Mouse (Mus musculus) embryonic facial prominence, embryonic 11.5 days (tissue): ENCODE results near the gene C8b. TPM values are rescaled to one million over a fixed set of nuclear protein-coding genes. Genes with fewer than 3 reads are reported as not detected.

Experiments
- ATAC-seq: fragments of 200-750 bp; cut with Nextera tagmentation; replicated peaks from 2 replicates; pipeline ENCODE4 v1.8.0; 2017; ENCODE audit warnings: low read depth; ENCODE audit not compliant: insufficient number of reproducible peaks, low FRiP score, low TSS enrichment
- DNase-seq: peaks from one replicate; pipeline ENCODE4 v3.0.0-alpha.2; 2015; ENCODE audit warnings: low spot score
- H3K27ac ChIP-seq: fragments of 300-500 bp; sonication (generic); replicated peaks from 2 replicates; pipeline ENCODE4 v1.5.1; 2014; ENCODE audit warnings: mild to moderate bottlenecking, low read depth, low read length, control low read depth
- H3K27me3 ChIP-seq: fragments of 300-500 bp; sonication (generic); 2 replicates; pipeline ENCODE4 v1.6.1; 2014; ENCODE audit warnings: mild to moderate bottlenecking, low read length, moderate library complexity, mixed read lengths; ENCODE audit not compliant: control insufficient read depth, insufficient read depth
- H3K36me3 ChIP-seq: fragments of 300-500 bp; sonication (generic); replicated peaks from 2 replicates; pipeline ENCODE4 v1.6.1; 2014; ENCODE audit warnings: low read depth, mild to moderate bottlenecking, low read length, moderate library complexity, mixed read lengths; ENCODE audit not compliant: control insufficient read depth, insufficient read depth
- H3K4me1 ChIP-seq: fragments of 300-500 bp; sonication (generic); 2 replicates; pipeline ENCODE4 v1.6.1; 2014; ENCODE audit warnings: low read length, mixed read lengths; ENCODE audit not compliant: control insufficient read depth, insufficient read depth
- H3K4me2 ChIP-seq: fragments of 300-500 bp; sonication (generic); 2 replicates; pipeline ENCODE4 v1.6.1; 2014; ENCODE audit warnings: low read depth, mild to moderate bottlenecking, control low read depth, low read length, moderate library complexity
- H3K4me3 ChIP-seq: fragments of 300-500 bp; sonication (generic); 2 replicates; pipeline ENCODE4 v1.5.1; 2014; ENCODE audit warnings: low read depth, low read length, control low read depth
- H3K9ac ChIP-seq: fragments of 300-500 bp; sonication (generic); replicated peaks from 2 replicates; pipeline ENCODE4 v1.6.1; 2014; ENCODE audit warnings: mild to moderate bottlenecking, control low read depth, low read length
- H3K9me3 ChIP-seq: fragments of 300-500 bp; sonication (generic); replicated peaks from 2 replicates; pipeline ENCODE4 v1.6.1; 2016; ENCODE audit warnings: mild to moderate bottlenecking, low read length, inconsistent platforms, mixed read lengths; ENCODE audit not compliant: control insufficient read depth
- WGBS: fragments of 180-500 bp; shearing (Covaris S2); extraction: QIAGEN DNeasy Blood & Tissue Kit; methylation state at CpG from one replicate; pipeline ENCODE4 v1.1.7; 2014; 5-methylcytosine and 5-hydroxymethylcytosine counted together
- polyA plus RNA-seq: library from polyadenylated mRNA; unstranded; fragments of >200 nt; fragmentation: Nextera tagmentation; extraction: Ambion mirVana; gene quantifications from 2 replicates; pipeline ENCODE4 v1.2.1, GENCODE M21; 2014

Gene C8b
- not detected in 2 replicates for polyA plus RNA-seq

GRCm38 (mm10) chr4:104766065-104766464 is at the start of gene C8b:
Gene C8b (plus strand): TSS chr4:104766317.
- Histone ChIP-seq H3K4me2 (no peak within 1 kb of the TSS), H3K4me1 (no peaks in the 10 kb centered on the region), H3K27me3 (no peaks in the 10 kb centered on the region), H3K4me3 (no peak within 1 kb of the TSS), H3K9ac (no peak within 1 kb of the TSS), H3K9me3 (no peaks in the 10 kb centered on the region), H3K27ac (no peak within 1 kb of the TSS), H3K36me3 (no peaks in the 10 kb centered on the region)
- ATAC-seq = no peak
- 88% methylated on average over 8 of the region's 8 CpGs for WGBS
- no peak for DNase-seq

- DNase-seq (no peak), ATAC-seq (no peak)
- WGBS = 75% methylated on average over 1 of the region's 1 CpGs
- Histone ChIP-seq H3K4me3 (no peak overlapping the region), H3K9me3 (no peaks in the 10 kb centered on the region), H3K9ac (no peak overlapping the region), H3K27ac (no peak overlapping the region), H3K27me3 (no peaks in the 10 kb centered on the region), H3K4me1 (no peaks in the 10 kb centered on the region), H3K4me2 (no peak overlapping the region), H3K36me3 (no peaks in the 10 kb centered on the region)
Measured at GRCm38 (mm10) chr4:104716506-104716905, 49.6 kb upstream of the C8b start.

- no peak for DNase-seq
- H3K27ac ChIP-seq = no peak overlapping the region
- ATAC-seq = 0 out of 2 replicates have a peak, but pooled peaks have one; percentile 32
- H3K4me1 ChIP-seq = no peaks in the 10 kb centered on the region
- no peaks in the 10 kb centered on the region for H3K36me3 ChIP-seq
- H3K4me2 ChIP-seq = no peak overlapping the region
- no peak overlapping the region for H3K9ac ChIP-seq
- H3K9me3 ChIP-seq = no peaks in the 10 kb centered on the region
- H3K4me3 ChIP-seq = no peak overlapping the region
- H3K27me3 ChIP-seq = no peaks in the 10 kb centered on the region
- WGBS = 56% methylated on average over 13 of the region's 13 CpGs
Measured at GRCm38 (mm10) chr4:104718973-104719795, 46.9 kb upstream of the C8b start.

- Histone ChIP-seq H3K4me3 (no peak overlapping the region), H3K9me3 (no peaks in the 10 kb centered on the region), H3K4me1 (no peaks in the 10 kb centered on the region), H3K4me2 (no peak overlapping the region), H3K27me3 (no peaks in the 10 kb centered on the region), H3K36me3 (no peaks in the 10 kb centered on the region), H3K9ac (no peak overlapping the region), H3K27ac (no peak overlapping the region)
- 82% methylated on average over 6 of the region's 6 CpGs for WGBS
- DNase-seq (no peak), ATAC-seq (no peak)
Measured at GRCm38 (mm10) chr4:104723527-104724045, 42.5 kb upstream of the C8b start.

- Histone ChIP-seq H3K4me2 (no peak overlapping the region), H3K27ac (no peak overlapping the region), H3K27me3 (no peaks in the 10 kb centered on the region), H3K4me3 (no peak overlapping the region), H3K9me3 (no peaks in the 10 kb centered on the region), H3K9ac (no peak overlapping the region), H3K4me1 (no peaks in the 10 kb centered on the region), H3K36me3 (no peaks in the 10 kb centered on the region)
- DNase-seq (peak; percentile 74), ATAC-seq (no peak)
- 49% methylated on average over 5 of the region's 5 CpGs for WGBS
Measured at GRCm38 (mm10) chr4:104724258-104724657, 41.9 kb upstream of the C8b start.

- no peaks in the 10 kb centered on the region for H3K4me1 ChIP-seq
- ATAC-seq (no peak), DNase-seq (peak; percentile 20)
- no peaks in the 10 kb centered on the region for H3K27me3 ChIP-seq
- no peak overlapping the region for H3K9ac ChIP-seq
- no peaks in the 10 kb centered on the region for H3K36me3 ChIP-seq
- WGBS = 49% methylated on average over 3 of the region's 3 CpGs
- H3K4me2 ChIP-seq = no peak overlapping the region
- H3K4me3 ChIP-seq = no peak overlapping the region
- no peak overlapping the region for H3K27ac ChIP-seq
- H3K9me3 ChIP-seq = no peaks in the 10 kb centered on the region
Measured at GRCm38 (mm10) chr4:104725673-104726072, 40.4 kb upstream of the C8b start.

- WGBS = 84% methylated on average over 8 of the region's 8 CpGs
Measured at GRCm38 (mm10) chr4:104729185-104729584, 36.9 kb upstream of the C8b start.

GRCm38 (mm10) chr4:104746500-104746899 is 19.6 kb upstream of the C8b start:
- no peak overlapping the region for H3K27ac ChIP-seq
- no peaks in the 10 kb centered on the region for H3K27me3 ChIP-seq
- no peaks in the 10 kb centered on the region for H3K4me1 ChIP-seq
- H3K9me3 ChIP-seq = no peaks in the 10 kb centered on the region
- no peak overlapping the region for H3K4me3 ChIP-seq
- no peak overlapping the region for H3K4me2 ChIP-seq
- ATAC-seq (no peak), DNase-seq (no peak)
- no peaks in the 10 kb centered on the region for H3K36me3 ChIP-seq
- 68% methylated on average over 6 of the region's 6 CpGs for WGBS
- no peak overlapping the region for H3K9ac ChIP-seq

More at GRCm38 (mm10) chr4:104729185-104729584, 36.9 kb upstream of the C8b start:
- Histone ChIP-seq H3K27ac (no peak overlapping the region), H3K4me3 (no peak overlapping the region), H3K9ac (no peak overlapping the region), H3K27me3 (no peaks in the 10 kb centered on the region), H3K4me2 (no peak overlapping the region), H3K4me1 (no peaks in the 10 kb centered on the region), H3K36me3 (no peaks in the 10 kb centered on the region), H3K9me3 (no peaks in the 10 kb centered on the region)
- DNase-seq (no peak), ATAC-seq (no peak)
